Mouse (Mus musculus) heart, embryonic 10.5 days (tissue): Measurements from ENCODE around the gene Soga1. TPM values are rescaled to one million over a fixed set of nuclear protein-coding genes. Genes with fewer than 3 reads are reported as not detected.

Experiments used
- DNase-seq: peaks from one replicate; pipeline ENCODE4 v3.0.0-alpha.2; 2017; ENCODE audit warnings: low spot score
- H3K27ac ChIP-seq: fragments of 300-500 bp; sonication (generic); 2 replicates; pipeline ENCODE4 v1.5.1; 2016; ENCODE audit warnings: mild to moderate bottlenecking
- H3K27me3 ChIP-seq: fragments of 300-500 bp; sonication (generic); 2 replicates; pipeline ENCODE4 v1.6.1; 2016; ENCODE audit warnings: mild to moderate bottlenecking; ENCODE audit not compliant: poor library complexity, insufficient read depth, severe bottlenecking
- H3K36me3 ChIP-seq: fragments of 300-500 bp; sonication (generic); 2 replicates; pipeline ENCODE4 v1.6.1; 2016; ENCODE audit warnings: mild to moderate bottlenecking, moderate library complexity
- H3K4me1 ChIP-seq: fragments of 300-500 bp; sonication (generic); 2 replicates; pipeline ENCODE4 v1.6.1; 2016; ENCODE audit warnings: mild to moderate bottlenecking
- H3K4me3 ChIP-seq: fragments of 300-500 bp; sonication (generic); 2 replicates; pipeline ENCODE4 v1.5.1; 2016; ENCODE audit warnings: mild to moderate bottlenecking, moderate library complexity
- H3K9me3 ChIP-seq: fragments of 300-500 bp; sonication (generic); 2 replicates; pipeline ENCODE4 v1.6.1; 2016; ENCODE audit warnings: mild to moderate bottlenecking, moderate library complexity
- WGBS: fragments of 180-500 bp; shearing (Covaris S2); methylation state at CpG from one replicate; pipeline ENCODE4 v1.1.7; 2016; 5-methylcytosine and 5-hydroxymethylcytosine counted together
- polyA plus RNA-seq: library from polyadenylated mRNA; unstranded; fragments of >200 nt; fragmentation: Nextera tagmentation; extraction: Ambion mirVana; gene quantifications from 2 replicates; pipeline ENCODE4 v1.2.1, GENCODE M21; 2016

Gene Soga1
- 2.2 and 3.9 TPM in 2 replicates for polyA plus RNA-seq

- H3K36me3 ChIP-seq, result peaks cover 8% of the 10 kb centered on the region; the same call in 1 of the 2 replicates
- H3K27me3 ChIP-seq, result peaks cover 6% of the 10 kb centered on the region; the same call in 1 of the 2 replicates
- peak within 1 kb of the TSS; percentile 95 for H3K27ac ChIP-seq
- no peaks in the 10 kb centered on the region for H3K9me3 ChIP-seq
- WGBS, result under 1% methylated on average over 117 of the region's 136 CpGs
- DNase-seq, result peak; percentile 89
- peak within 1 kb of the TSS; percentile 96 for H3K4me3 ChIP-seq
- peaks cover 74% of the 10 kb centered on the region for H3K4me1 ChIP-seq
Observed at GRCm38 (mm10) chr2:157078793-157079700, at the start of gene Soga1. Gene Soga1, minus strand, starts transcription at chr2:157079254.

- 0 out of 2 replicates have a peak, but pooled peaks cover 3% of the 10 kb centered on the region for H3K4me1 ChIP-seq
- no peak for DNase-seq
- H3K36me3 ChIP-seq, result peaks cover 13% of the 10 kb centered on the region
- H3K4me3 ChIP-seq, result no peak overlapping the region
- H3K27me3 ChIP-seq, result no peaks in the 10 kb centered on the region
- WGBS, result 66% methylated on average over 4 of the region's 4 CpGs
- H3K9me3 ChIP-seq, result no peaks in the 10 kb centered on the region
- H3K27ac ChIP-seq, result no peak overlapping the region
Observed at GRCm38 (mm10) chr2:157128072-157128471, 49.0 kb upstream of the Soga1 start.

GRCm38 (mm10) chr2:157127370-157127769 lies 48.3 kb upstream of the Soga1 start:
- Histone ChIP-seq H3K27ac (no peak overlapping the region), H3K9me3 (no peaks in the 10 kb centered on the region), H3K36me3 (peaks cover 15% of the 10 kb centered on the region), H3K4me3 (no peak overlapping the region), H3K27me3 (no peaks in the 10 kb centered on the region), H3K4me1 (0 out of 2 replicates have a peak, but pooled peaks cover 3% of the 10 kb centered on the region)
- DNase-seq, result no peak
- WGBS, result 88% methylated on average over 3 of the region's 3 CpGs

GRCm38 (mm10) chr2:157125246-157125645 lies 46.2 kb upstream of the Soga1 start:
- 73% methylated on average over 3 of the region's 3 CpGs for WGBS
- Histone ChIP-seq H3K27me3 (no peaks in the 10 kb centered on the region), H3K4me1 (no peaks in the 10 kb centered on the region), H3K36me3 (peaks cover 32% of the 10 kb centered on the region), H3K9me3 (no peaks in the 10 kb centered on the region), H3K4me3 (no peak overlapping the region), H3K27ac (no peak overlapping the region)
- DNase-seq, result no peak

- no peak overlapping the region for H3K27ac ChIP-seq
- peaks cover 37% of the 10 kb centered on the region for H3K36me3 ChIP-seq
- no peaks in the 10 kb centered on the region for H3K4me1 ChIP-seq
- H3K4me3 ChIP-seq, result no peak overlapping the region
- H3K9me3 ChIP-seq, result no peaks in the 10 kb centered on the region
- DNase-seq, result no peak
- WGBS, result 84% methylated on average over 8 of the region's 8 CpGs
- H3K27me3 ChIP-seq, result no peaks in the 10 kb centered on the region
Observed at GRCm38 (mm10) chr2:157121766-157122165, 42.7 kb upstream of the Soga1 start.

- no peaks in the 10 kb centered on the region for H3K9me3 ChIP-seq
- 76% methylated on average over 3 of the region's 3 CpGs for WGBS
- H3K4me1 ChIP-seq, result no peaks in the 10 kb centered on the region
- DNase-seq, result no peak
- no peak overlapping the region for H3K27ac ChIP-seq
- H3K27me3 ChIP-seq, result no peaks in the 10 kb centered on the region
- H3K36me3 ChIP-seq, result peaks cover 41% of the 10 kb centered on the region
- no peak overlapping the region for H3K4me3 ChIP-seq
Observed at GRCm38 (mm10) chr2:157119075-157119474, 40.0 kb upstream of the Soga1 start.

GRCm38 (mm10) chr2:157118556-157118955 lies 39.5 kb upstream of the Soga1 start:
- 87% methylated on average over 4 of the region's 4 CpGs for WGBS
- H3K36me3 ChIP-seq, result peaks cover 46% of the 10 kb centered on the region

GRCm38 (mm10) chr2:157116964-157117363 lies 37.9 kb upstream of the Soga1 start:
- no peak for DNase-seq
- peaks cover 49% of the 10 kb centered on the region for H3K36me3 ChIP-seq
- WGBS, result 18% methylated on average over 3 of the region's 3 CpGs
- H3K9me3 ChIP-seq, result no peaks in the 10 kb centered on the region
- no peaks in the 10 kb centered on the region for H3K4me1 ChIP-seq
- H3K4me3 ChIP-seq, result no peak overlapping the region
- no peaks in the 10 kb centered on the region for H3K27me3 ChIP-seq
- H3K27ac ChIP-seq, result no peak overlapping the region

More at GRCm38 (mm10) chr2:157118556-157118955, 39.5 kb upstream of the Soga1 start:
- H3K9me3 ChIP-seq, result no peaks in the 10 kb centered on the region
- H3K27ac ChIP-seq, result no peak overlapping the region
- no peak for DNase-seq
- H3K27me3 ChIP-seq, result no peaks in the 10 kb centered on the region
- H3K4me1 ChIP-seq, result no peaks in the 10 kb centered on the region
- H3K4me3 ChIP-seq, result no peak overlapping the region

GRCm38 (mm10) chr2:157108236-157108635 lies 29.2 kb upstream of the Soga1 start:
- WGBS, result 90% methylated on average over 4 of the region's 4 CpGs
- H3K27me3 ChIP-seq, result no peaks in the 10 kb centered on the region
- no peaks in the 10 kb centered on the region for H3K9me3 ChIP-seq
- H3K4me1 ChIP-seq, result no peaks in the 10 kb centered on the region
- H3K27ac ChIP-seq, result no peak overlapping the region
- peaks cover 75% of the 10 kb centered on the region for H3K36me3 ChIP-seq
- DNase-seq, result no peak
- H3K4me3 ChIP-seq, result no peak overlapping the region

- 83% methylated on average over 8 of the region's 8 CpGs for WGBS
- H3K27ac ChIP-seq, result no peak overlapping the region
- H3K4me1 ChIP-seq, result peaks cover 14% of the 10 kb centered on the region
- peaks cover 79% of the 10 kb centered on the region for H3K36me3 ChIP-seq
- H3K27me3 ChIP-seq, result no peaks in the 10 kb centered on the region
- no peak overlapping the region for H3K4me3 ChIP-seq
- DNase-seq, result no peak
- no peaks in the 10 kb centered on the region for H3K9me3 ChIP-seq
Observed at GRCm38 (mm10) chr2:157104454-157104853, 25.4 kb upstream of the Soga1 start.

DNA sequence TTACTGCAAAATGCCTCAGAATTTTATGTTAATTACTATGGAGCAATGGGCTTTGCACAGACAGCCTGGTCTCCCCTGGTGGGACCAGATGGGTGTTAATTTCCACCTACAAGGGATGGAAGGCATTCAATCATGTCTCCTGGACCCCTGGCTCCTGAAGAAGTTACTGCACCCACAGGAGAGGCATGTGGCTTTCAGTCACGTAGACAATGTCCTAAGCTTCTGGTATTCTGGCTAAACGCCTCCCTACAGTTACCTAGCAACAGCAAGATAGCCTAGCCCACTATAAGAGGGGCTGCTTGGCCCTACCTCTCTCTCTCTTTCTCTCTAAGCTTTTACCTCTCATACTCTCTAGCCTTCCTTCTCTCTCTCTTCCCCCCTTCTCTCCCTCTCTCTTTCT lies 23.2 kb upstream of the Soga1 start:
- Histone ChIP-seq H3K36me3 (peaks cover 76% of the 10 kb centered on the region), H3K27ac (no peak overlapping the region)
- no peak for DNase-seq

GRCm38 (mm10) chr2:157101650-157102049 lies 22.6 kb upstream of the Soga1 start:
- no peaks in the 10 kb centered on the region for H3K9me3 ChIP-seq
- no peak for DNase-seq
- 99% methylated on average over 9 of the region's 9 CpGs for WGBS
- peaks cover 70% of the 10 kb centered on the region for H3K36me3 ChIP-seq
- H3K4me3 ChIP-seq, result no peak overlapping the region
- no peak overlapping the region for H3K27ac ChIP-seq
- no peaks in the 10 kb centered on the region for H3K27me3 ChIP-seq
- H3K4me1 ChIP-seq, result peaks cover 14% of the 10 kb centered on the region

More for the DNA sequence above, 23.2 kb upstream of the Soga1 start:
- peaks cover 14% of the 10 kb centered on the region for H3K4me1 ChIP-seq
- no peaks in the 10 kb centered on the region for H3K27me3 ChIP-seq
- no peaks in the 10 kb centered on the region for H3K9me3 ChIP-seq
- 71% methylated on average over 2 of the region's 2 CpGs for WGBS
- H3K4me3 ChIP-seq, result no peak overlapping the region

- H3K4me1 ChIP-seq, result peaks cover 14% of the 10 kb centered on the region
- no peak overlapping the region for H3K4me3 ChIP-seq
- peaks cover 62% of the 10 kb centered on the region for H3K36me3 ChIP-seq
- no peaks in the 10 kb centered on the region for H3K27me3 ChIP-seq
- WGBS, result 75% methylated on average over 12 of the region's 12 CpGs
- 0 out of 2 replicates have a peak overlapping the region, but pooled peaks have one; percentile 24 for H3K27ac ChIP-seq
- no peaks in the 10 kb centered on the region for H3K9me3 ChIP-seq
- no peak for DNase-seq
Observed at GRCm38 (mm10) chr2:157100319-157100605, 21.2 kb upstream of the Soga1 start.
